Mouse (Mus musculus) C2C12 (cell line): ENCODE measurements around the gene 4933402N03Rik.

Experiments used
- CTCF ChIP-seq: IDR thresholded peaks from one replicate; pipeline ENCODE4 v1.5.1; 2011; ENCODE audit not compliant: control insufficient read depth, insufficient read depth, insufficient read length
- MAX ChIP-seq: IDR thresholded peaks from one replicate; pipeline ENCODE4 v1.6.1; 2011; ENCODE audit warnings: mild to moderate bottlenecking, control low read depth
- MYOD1 ChIP-seq: IDR thresholded peaks from one replicate; pipeline ENCODE4 v1.6.1; 2011; ENCODE audit warnings: low read depth; ENCODE audit not compliant: control insufficient read depth, insufficient read length
- USF1 ChIP-seq: IDR thresholded peaks from one replicate; pipeline ENCODE4 v1.6.1; 2011; ENCODE audit warnings: low read depth, mild to moderate bottlenecking, control low read depth, moderate library complexity

DNA sequence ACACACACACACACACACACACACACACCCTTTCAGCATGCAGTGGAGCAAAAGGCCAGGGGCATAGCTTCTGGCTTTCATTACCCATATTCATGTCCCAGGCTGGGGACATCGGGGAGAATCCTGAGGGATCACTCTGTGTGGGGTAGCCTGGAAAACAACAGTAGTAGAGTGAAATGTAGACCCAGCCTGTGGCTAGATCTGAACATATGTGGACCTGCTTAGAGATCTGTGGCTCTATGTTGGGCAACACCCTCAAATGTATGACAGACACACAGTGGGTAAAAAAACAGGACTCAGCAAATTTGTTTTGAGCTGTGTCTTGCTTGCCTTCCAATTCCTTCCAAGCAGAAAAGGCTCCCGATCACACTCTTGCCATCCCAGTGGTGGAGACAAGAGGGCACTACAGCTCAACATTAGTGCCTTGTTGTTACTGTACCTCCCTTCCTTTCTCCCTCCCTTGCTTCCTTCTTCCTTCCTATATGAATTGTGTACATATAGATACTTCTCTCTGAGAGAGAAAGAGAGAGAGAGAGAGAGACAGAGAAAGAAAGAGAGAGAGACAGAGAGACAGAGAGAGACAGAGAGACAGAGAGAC lies 23.8 kb downstream of the 4933402N03Rik start:
- TF ChIP-seq CTCF (no peak), USF1 (no peak), MYOD1 (no peak), MAX (no peak)
